Mouse (Mus musculus) C3H10T1/2 (cell line): ENCODE data around the gene Tnni2. TPM values are rescaled to one million over a fixed set of nuclear protein-coding genes. Genes with fewer than 3 reads are reported as not detected.

Experiments used
- polyA plus RNA-seq, 2 experiments: library from polyadenylated mRNA; unstranded; fragments of >200 nt; fragmentation: generic; extraction: Trizol; gene quantifications; one replicate each; pipeline ENCODE4 v1.2.1; 2012; ENCODE audit warnings: missing spikeins in 2 of 2

Gene Tnni2
- polyA plus RNA-seq = 1 to 10 TPM in 1 of 2 experiments, under 1 TPM in 1; 0.35 to 2.5 TPM

GRCm38 (mm10) chr7:142441585-142441984 is at the start of gene Tnni2:
Tnni2 (plus strand) TSS chr7:142441808.

GRCm38 (mm10) chr7:142434137-142434865 is 7.3 kb upstream of the Tnni2 start, which contains the start of gene Syt8:
Syt8 (plus strand) TSS chr7:142434850.

GRCm38 (mm10) chr7:142460636-142461077 is 19.0 kb downstream of the Tnni2 start, which contains the start of gene Lsp1:
Lsp1 (plus strand) TSS chr7:142460809.

Other genes starting within 250 kb of the Tnni2 start
- gene Krtap5-3, start 240.4 kb upstream of the Tnni2 start, polyA plus RNA-seq = not detected
- not detected for gene Gm7579, start 229.9 kb upstream of the Tnni2 start, polyA plus RNA-seq
- gene Krtap5-5, start 211.8 kb upstream of the Tnni2 start, polyA plus RNA-seq = not detected
- gene Gm40460, start 200.7 kb upstream of the Tnni2 start, polyA plus RNA-seq = not detected
- gene Gm2431, start 183.5 kb upstream of the Tnni2 start, polyA plus RNA-seq = not detected
- gene Gm4559, start 167.4 kb upstream of the Tnni2 start, polyA plus RNA-seq = not detected
- gene Krtap5-1, start 144.7 kb upstream of the Tnni2 start, polyA plus RNA-seq = not detected
- gene Krtap5-4, start 138.3 kb upstream of the Tnni2 start, polyA plus RNA-seq = not detected
- gene Ifitm10, start 68.1 kb upstream of the Tnni2 start, polyA plus RNA-seq = 1 to 10 TPM; 2.0 to 4.2 TPM
- under 1 TPM; 0.12 to 0.13 TPM for gene Gm49369, start 59.1 kb upstream of the Tnni2 start, polyA plus RNA-seq
- gene Ctsd, start 53.8 kb upstream of the Tnni2 start, polyA plus RNA-seq = 100 to 1,000 TPM; 348 to 485 TPM
- gene Syt8, start 7.0 kb upstream of the Tnni2 start, polyA plus RNA-seq = 1 to 10 TPM; 1.6 TPM
- gene Lsp1, start 19.0 kb downstream of the Tnni2 start, polyA plus RNA-seq = 10 to 100 TPM; 10.9 to 46.7 TPM
- gene Tnnt3, start 57.0 kb downstream of the Tnni2 start, polyA plus RNA-seq = 1 to 10 TPM in 1 of 2 experiments, under 1 TPM in 1; 0.05 to 2.6 TPM
- 100 to 1,000 TPM; 104 to 105 TPM for gene Mrpl23, start 90.9 kb downstream of the Tnni2 start, polyA plus RNA-seq
- under 1 TPM; 0.02 to 0.98 TPM for gene Igf2, start 225.0 kb downstream of the Tnni2 start, polyA plus RNA-seq
- under 1 TPM in 1 of 2 experiments, not detected in 1; 0.01 TPM for gene Gm49394, start 228.1 kb downstream of the Tnni2 start, polyA plus RNA-seq